In genomic region chr1:44147563-44148381, GRCm38 (mm10) we compare ENCODE assay signal across 8 mouse cellular contexts. TPM values are rescaled to one million over a fixed set of nuclear protein-coding genes. Genes with fewer than 3 reads are reported as not detected.
DNase-seq lines count a peak whose midpoint lies in the region; ATAC-seq and TF ChIP-seq lines count a peak whose summit lies in the region.

Ercc5 (plus strand) TSS chr1:44147744.

- no peaks in the 10 kb centered on the region for H3K27me3 ChIP-seq in hindbrain, embryonic 10.5 days (ENCODE audit: insufficient read depth, poor library complexity, severe bottlenecking)
- H3K27me3 ChIP-seq in lung, postnatal 0 days (replicated peaks; ENCODE audit: insufficient read depth, low read length): no peaks in the 10 kb centered on the region

- H3K4me1 ChIP-seq in hindbrain, embryonic 10.5 days (replicated peaks): peaks cover 8% of the 10 kb centered on the region; the same call in 1 of the 2 replicates
- no peaks in the 10 kb centered on the region for H3K4me1 ChIP-seq in lung, postnatal 0 days (ENCODE audit: insufficient read depth, low read depth, low read length)

- TF ChIP-seq CTCF in lung, postnatal 0 days (IDR thresholded peaks at IDR 0.05): peak; percentile 1; the same call in 1 of the 2 replicates

- peak; percentile 55; the same call in 1 of the 2 replicates for TF ChIP-seq EP300 in lung, postnatal 0 days (IDR thresholded peaks at IDR 0.05)

- DNase-seq in MEL-GATA-1-ER (ENCODE audit: extremely low read depth, low read depth): peak; percentile 92
- peak; percentile 72 for DNase-seq in cerebellum, adult 8-10 months
- DNase-seq in forelimb bud, embryonic 11.5 days (ENCODE audit: low read depth, low spot score): peak; percentile 92
- DNase-seq in hindbrain, embryonic 10.5 days (ENCODE audit: low spot score): peak; percentile 94
- DNase-seq in layer of hippocampus, adult 9-11 months: peak; percentile 89
- peak; percentile 98 for DNase-seq in lung, postnatal 0 days (ENCODE audit: low spot score)
- DNase-seq in ovary, postnatal 14 days (ENCODE audit: low spot score): peak; percentile 52
- DNase-seq in thymus, postnatal 14 days: peak; percentile 87

- ATAC-seq in lung, postnatal 0 days: peak; percentile 97

- peak within 1 kb of the TSS; percentile 75 for H3K4me2 ChIP-seq in lung, postnatal 0 days (replicated peaks; ENCODE audit: low read depth, low read length)

- peak within 1 kb of the TSS; percentile 92 for H3K9ac ChIP-seq in lung, postnatal 0 days (replicated peaks; ENCODE audit: low read depth)

- peak within 1 kb of the TSS; percentile 67 for H3K4me3 ChIP-seq in hindbrain, embryonic 10.5 days
- H3K4me3 ChIP-seq in lung, postnatal 0 days (ENCODE audit: low read depth, low read length): peak within 1 kb of the TSS; percentile 79

- H3K9me3 ChIP-seq in hindbrain, embryonic 10.5 days: 0 out of 2 replicates have a peak, but pooled peaks cover under 1% of the 10 kb centered on the region
- no peaks in the 10 kb centered on the region for H3K9me3 ChIP-seq in lung, postnatal 0 days (ENCODE audit: low read length)

- peaks cover 24% of the 10 kb centered on the region for H3K36me3 ChIP-seq in hindbrain, embryonic 10.5 days
- 0 out of 2 replicates have a peak, but pooled peaks cover 5% of the 10 kb centered on the region for H3K36me3 ChIP-seq in lung, postnatal 0 days (ENCODE audit: insufficient read depth, low read length)

- WGBS in hindbrain, embryonic 10.5 days: under 1% methylated on average over 66 of the region's 66 CpGs
- WGBS in lung, postnatal 0 days: 1% methylated on average over 65 of the region's 66 CpGs

- peak within 1 kb of the TSS; percentile 95 for H3K27ac ChIP-seq in hindbrain, embryonic 10.5 days
- peak within 1 kb of the TSS; percentile 97 for H3K27ac ChIP-seq in lung, postnatal 0 days (ENCODE audit: low read length)

RNA-seq across cellular contexts. Expression of gene Ercc5, which starts in this region (rescaled TPM):
- 26.2 and 27.9 TPM in 2 replicates for polyA plus RNA-seq in hindbrain, embryonic 10.5 days (2016; fragmentation: Nextera tagmentation; extraction: Ambion mirVana)
- 15.1 and 16.7 TPM in 2 replicates for polyA plus RNA-seq in lung, postnatal 0 days (2015; fragmentation: Nextera tagmentation; extraction: Ambion mirVana)

Comparison
In these comparisons a context has a peak if more than half of its experiments do, and no peak if none do; other contexts are left out.
1. Peak in every context shown above with its lines: DNase-seq, ATAC-seq, H3K4me3 ChIP-seq and H3K27ac ChIP-seq.